In the genomic region with DNA sequence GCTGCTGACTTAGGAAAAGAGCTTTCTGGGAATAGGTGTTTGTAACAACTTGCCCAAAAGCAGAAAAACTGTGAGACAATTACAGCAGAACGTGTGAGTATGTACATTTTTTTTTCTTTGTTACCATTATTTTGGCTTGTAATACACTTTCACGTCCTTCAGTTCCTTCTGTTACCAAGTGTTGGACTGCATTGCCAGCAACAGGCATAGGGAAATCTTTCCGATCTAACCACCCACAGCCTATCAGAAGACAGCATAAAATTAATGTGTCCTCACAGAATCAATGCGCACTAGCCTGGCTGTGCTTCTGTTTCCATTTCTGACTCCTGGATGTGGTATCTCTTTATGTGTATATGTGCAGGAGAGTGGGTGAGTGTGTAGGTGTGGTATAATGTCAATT, we compare ENCODE assay signal across 24 mouse cellular contexts.
A peak's percentile ranks its signal among the peaks of the same experiment; 100 is the strongest.
DNase-seq lines count a peak whose midpoint lies in the region; ATAC-seq and TF ChIP-seq lines count a peak whose summit lies in the region.
"Had no signal": no experiment of that assay in that cellular context is flagged by ENCODE, and none has a peak within 500 bp of the region (broad histone marks: within the 10 kb centered on the region; RNA-seq: fewer than 3 reads in every experiment).

No protein-coding gene starts in this region.

- H3K4me1 ChIP-seq in heart, postnatal 0 days (ENCODE audit: control insufficient read depth, insufficient read depth) = no peaks in the 10 kb centered on the region
- H3K4me1 ChIP-seq: heart, embryonic 10.5 days; hindbrain, embryonic 12.5 days had no signal

- H3K27ac ChIP-seq in heart, postnatal 0 days (ENCODE audit: low read depth) = 0 out of 2 replicates have a peak overlapping the region, but pooled peaks have one; percentile 4
- H3K27ac ChIP-seq in layer of hippocampus, adult 2 months = no peak overlapping the region
- H3K27ac ChIP-seq: embryonic facial prominence, embryonic 13.5 days; heart, embryonic 15.5 days; hindbrain, embryonic 12.5 days had no signal

- H3K4me3 ChIP-seq in heart, postnatal 0 days (ENCODE audit: low read depth, low read length) = no peak overlapping the region
- peak overlapping the region; percentile 22 for H3K4me3 ChIP-seq in myocyte
- H3K4me3 ChIP-seq in layer of hippocampus, adult 2 months = no peak overlapping the region
- H3K4me3 ChIP-seq: embryonic facial prominence, embryonic 13.5 days; heart, embryonic 10.5 days; heart, embryonic 15.5 days; hindbrain, embryonic 12.5 days had no signal

- peaks cover 10% of the 10 kb centered on the region for H3K79me2 ChIP-seq in myocyte (ENCODE audit: control insufficient read depth, insufficient read depth)

- ATAC-seq in heart, postnatal 0 days (ENCODE audit: insufficient read depth, low read depth) = no peak
- peak; percentile 56 for ATAC-seq in common myeloid progenitor, adult 5-6 weeks (replicated peaks; ENCODE audit: low read depth, poor library complexity, severe bottlenecking)
- ATAC-seq: activated CD4-positive, CD25-positive, alpha-beta regulatory T cell, adult 4 months; forebrain, embryonic 14.5 days; hindbrain, embryonic 16.5 days; inflammation-experienced regulatory T-cells, adult 6 months had no signal

- no peak for TF ChIP-seq EP300 in heart, postnatal 0 days (IDR thresholded peaks at IDR 0.05; ENCODE audit: low read depth)

- WGBS in heart, postnatal 0 days = 56% methylated on average over 4 of the region's 4 CpGs

- no peak overlapping the region for H3K9ac ChIP-seq in heart, postnatal 0 days (replicated peaks; ENCODE audit: low read depth, low read length)
- H3K9ac ChIP-seq: embryonic facial prominence, embryonic 13.5 days; heart, embryonic 15.5 days; hindbrain, embryonic 12.5 days had no signal

- no peak overlapping the region for H3ac ChIP-seq in myocyte (ENCODE audit: control insufficient read depth, insufficient read length)

- H3K4me2 ChIP-seq in heart, postnatal 0 days (ENCODE audit: low read depth, low read length) = no peak overlapping the region
- H3K4me2 ChIP-seq in myocyte (ENCODE audit: low read depth) = peak overlapping the region; percentile 97
- H3K4me2 ChIP-seq: embryonic facial prominence, embryonic 13.5 days; hindbrain, embryonic 12.5 days had no signal

- no peaks in the 10 kb centered on the region for H3K9me3 ChIP-seq in heart, postnatal 0 days (replicated peaks; ENCODE audit: control insufficient read depth, low read length)
- H3K9me3 ChIP-seq: embryonic facial prominence, embryonic 13.5 days; heart, embryonic 10.5 days; heart, embryonic 15.5 days; hindbrain, embryonic 12.5 days had no signal

- DNase-seq in heart, postnatal 0 days (ENCODE audit: low spot score) = no peak
- no peak for DNase-seq in heart, postnatal 14 days
- DNase-seq in 416B (ENCODE audit: low read depth) = peak; percentile 41
- DNase-seq in layer of hippocampus, adult 2 months (ENCODE audit: low spot score in 2 of 2) = no peak
- DNase-seq in T-cell, adult 2 months (ENCODE audit: low spot score) = no peak
- no peak for DNase-seq in layer of hippocampus, adult 18-20 months (ENCODE audit: low spot score in 2 of 2)
- DNase-seq: adrenal gland, postnatal 14 days; B cell, adult 2 months; cerebellum, adult 2 months; cerebellum, postnatal 14 days; gastrocnemius, postnatal 10 days; heart, adult 18-20 months; heart, postnatal 4 days; kidney, adult 11 months had no signal

- no peaks in the 10 kb centered on the region for H3K27me3 ChIP-seq in heart, postnatal 0 days (ENCODE audit: control insufficient read depth, insufficient read depth, low read length)
- H3K27me3 ChIP-seq in myocyte (ENCODE audit: control insufficient read depth, insufficient read depth, insufficient read length) = no peaks in the 10 kb centered on the region
- H3K27me3 ChIP-seq: embryonic facial prominence, embryonic 13.5 days; heart, embryonic 15.5 days; hindbrain, embryonic 12.5 days had no signal

- no peak for TF ChIP-seq CTCF in heart, postnatal 0 days (IDR thresholded peaks at IDR 0.05; ENCODE audit: low read depth)
- no peak for TF ChIP-seq CTCF in layer of hippocampus, adult 2 months (conservative IDR thresholded peaks at IDR 0.05)

- no peak for TF ChIP-seq POLR2A in myocyte (IDR thresholded peaks at IDR 0.05; ENCODE audit: insufficient read length, low read depth)

- no peaks in the 10 kb centered on the region for H3K36me3 ChIP-seq in heart, postnatal 0 days (replicated peaks; ENCODE audit: control insufficient read depth, insufficient read depth, low read length)
- no peaks in the 10 kb centered on the region for H3K36me3 ChIP-seq in myocyte (ENCODE audit: control insufficient read depth, insufficient read depth)
- H3K36me3 ChIP-seq: embryonic facial prominence, embryonic 13.5 days; heart, embryonic 10.5 days; heart, embryonic 15.5 days; hindbrain, embryonic 12.5 days had no signal

- intact Hi-C loops in heart, postnatal 14 days (cut with DNase I) = no loop called here

TF ChIP-seq in myocyte, 11 proteins besides CTCF, POLR2A, EP300 and RAD21:
- TF ChIP-seq POLR2AphosphoS2 (IDR thresholded peaks at IDR 0.05; ENCODE audit: insufficient read length, low read depth) = no peak
- TF ChIP-seq TCF3 (IDR thresholded peaks at IDR 0.05; ENCODE audit: insufficient read length, low read depth) = no peak
- TF ChIP-seq REST (IDR thresholded peaks at IDR 0.05; ENCODE audit: insufficient read depth, insufficient read length) = no peak
- TF ChIP-seq MYOG (IDR thresholded peaks at IDR 0.05; ENCODE audit: control insufficient read depth in 1 of 3, insufficient read depth in 1 of 3, insufficient read length in 2 of 3, low read depth in 2 of 3) = no peak
- TF ChIP-seq TCF12 (IDR thresholded peaks at IDR 0.05; ENCODE audit: insufficient read depth, poor library complexity, severe bottlenecking) = no peak
- no peak for TF ChIP-seq USF1 (IDR thresholded peaks at IDR 0.05; ENCODE audit: low read depth)
- TF ChIP-seq MYOD1 (IDR thresholded peaks at IDR 0.05; ENCODE audit: control insufficient read depth in 1 of 3, insufficient read length in 2 of 3, low read depth in 2 of 3) = no peak
- TF ChIP-seq MAX (IDR thresholded peaks at IDR 0.05; ENCODE audit: low read depth) = no peak
- no peak for TF ChIP-seq SRF (IDR thresholded peaks at IDR 0.05; ENCODE audit: control insufficient read depth, insufficient read length, low read depth)
- TF ChIP-seq CEBPB (IDR thresholded peaks at IDR 0.05; ENCODE audit: insufficient read depth, poor library complexity, severe bottlenecking) = no peak
- no peak for TF ChIP-seq E2F4 (IDR thresholded peaks at IDR 0.05; ENCODE audit: insufficient read depth)
